Mouse (Mus musculus): Measurements from ENCODE around the gene Rft1.

DNA sequence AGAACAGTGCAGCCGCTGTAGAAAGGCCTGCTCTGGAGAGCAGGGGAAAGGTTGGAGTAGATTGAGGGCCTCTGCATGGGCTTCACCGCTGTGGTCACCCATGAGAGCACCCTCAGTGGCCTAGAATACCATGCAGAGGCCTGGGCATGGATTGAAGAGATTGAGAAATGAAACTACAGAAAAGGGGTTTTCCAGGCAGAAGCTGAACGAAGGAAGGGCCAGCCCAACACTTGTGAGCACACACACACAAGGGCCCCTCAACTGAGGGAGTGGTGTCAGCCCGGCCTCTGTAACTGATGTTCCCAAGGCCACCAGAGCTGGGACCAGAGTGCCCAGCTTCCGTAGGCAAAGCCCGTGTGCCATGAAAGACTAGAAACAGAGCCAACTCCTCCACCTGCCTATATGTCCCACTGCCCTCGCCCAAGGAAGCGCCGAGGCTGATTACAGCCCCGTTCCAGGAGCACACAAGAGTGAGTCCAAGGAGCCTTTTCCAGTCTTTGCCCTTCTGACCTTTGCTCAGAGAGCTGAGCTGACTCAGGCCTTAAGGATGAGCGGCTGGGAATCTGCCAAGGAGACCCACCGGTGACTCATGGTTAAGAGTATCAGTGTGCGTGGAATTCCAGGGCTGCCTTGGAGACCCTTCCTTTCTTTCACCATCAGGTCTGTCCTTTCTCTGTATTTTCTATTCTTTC lies 18.8 kb upstream of the Rft1 start:
- no peak for TF ChIP-seq ZNF384 (IDR thresholded peaks at IDR 0.05; ENCODE audit: low read depth, low read length)
- TF ChIP-seq ZC3H11A (IDR thresholded peaks at IDR 0.05; ENCODE audit: borderline replicate concordance, low read depth, low read length), result no peak
- no peak for TF ChIP-seq HCFC1 (IDR thresholded peaks at IDR 0.05; ENCODE audit: borderline replicate concordance, insufficient read depth, low read length)
- no peak for TF ChIP-seq CHD2 (IDR thresholded peaks at IDR 0.05; ENCODE audit: low read depth, low read length)
- TF ChIP-seq MAFK (IDR thresholded peaks at IDR 0.05; ENCODE audit: insufficient read depth, low read depth, low read length), result no peak

Measured in ES-E14 (cell line).